Mouse (Mus musculus) large intestine, adult 2 months (tissue): ENCODE results near the gene C1qtnf5. TPM values are rescaled to one million over a fixed set of nuclear protein-coding genes. Genes with fewer than 3 reads are reported as not detected.
"Not testable (repeated sequence)": the region's sequence is repeated elsewhere in the genome, so short reads cannot be mapped to it uniquely, and the experiment has no call there.

Experiments used
- DNase-seq: peaks from one replicate; pipeline ENCODE4 v3.0.0-alpha.2; 2012; ENCODE audit warnings: low read depth, low spot score
- WGBS: fragments of 180-500 bp; shearing (Covaris S2); methylation state at CpG from one replicate; pipeline ENCODE4 v1.1.7; 2018; 5-methylcytosine and 5-hydroxymethylcytosine counted together
- polyA plus RNA-seq: library from polyadenylated mRNA; depleted of rRNA; stranded (reverse); fragments of >200 nt; gene quantifications from 2 replicates; pipeline ENCODE4 v1.2.3, GENCODE M21; 2012

C1qtnf5 gene
- polyA plus RNA-seq, 1 experiment = 5.6 TPM

- DNase-seq = no peak
Observed at GRCm38 (mm10) chr9:44096536-44096935, 10.5 kb upstream of the C1qtnf5 start.

GRCm38 (mm10) chr9:44101490-44101889 is 5.6 kb upstream of the C1qtnf5 start, which contains the start of gene Mfrp:
Gene Mfrp (plus strand): TSS chr9:44101729.
- 87% methylated on average over 9 of the region's 9 CpGs for WGBS
- DNase-seq = no peak

More at GRCm38 (mm10) chr9:44096536-44096935, 10.5 kb upstream of the C1qtnf5 start:
- WGBS = 47% methylated on average over 9 of the region's 9 CpGs

- no peak for DNase-seq
- WGBS = 90% methylated on average over 7 of the region's 7 CpGs
Observed at GRCm38 (mm10) chr9:44104881-44105280, 2.2 kb upstream of the C1qtnf5 start.

DNA sequence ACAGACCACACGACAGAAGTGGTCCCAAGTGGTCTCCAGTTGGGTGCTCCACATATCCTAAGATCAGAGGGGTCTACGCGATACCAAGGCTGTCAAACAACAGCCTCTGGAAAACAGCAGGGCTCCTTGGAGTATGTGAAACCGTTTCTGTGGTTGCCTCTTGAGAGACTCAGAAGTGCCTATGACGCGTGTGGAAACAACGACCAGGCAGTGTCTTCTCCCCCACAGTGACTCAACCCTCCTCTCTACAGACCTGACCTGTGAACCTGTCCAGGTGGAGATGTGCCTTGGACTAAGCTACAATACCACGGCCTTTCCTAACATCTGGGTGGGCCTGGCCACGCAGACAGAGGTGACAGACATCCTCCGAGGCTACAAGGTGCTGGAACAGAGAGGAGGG is 1.3 kb upstream of the C1qtnf5 start:
- no peak for DNase-seq
- 81% methylated on average over 10 of the region's 10 CpGs for WGBS

DNA sequence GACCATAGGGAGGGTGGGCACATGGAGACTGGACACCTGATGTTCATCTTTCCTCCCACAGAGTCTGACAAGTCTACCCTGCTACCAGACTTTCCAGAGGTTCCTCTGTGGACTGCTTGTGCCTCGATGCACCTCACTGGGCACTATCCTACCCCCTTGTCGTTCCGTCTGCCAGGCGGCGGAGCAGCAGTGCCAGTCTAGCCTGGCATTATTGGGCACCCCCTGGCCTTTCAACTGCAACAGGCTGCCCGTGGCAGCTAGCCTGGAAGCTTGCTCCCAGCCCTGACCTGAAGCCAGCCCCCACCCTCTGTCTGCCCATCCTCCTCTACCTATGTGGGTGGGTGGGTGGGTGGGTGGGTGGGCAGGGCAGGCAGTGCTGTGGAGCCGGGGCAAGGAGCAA is 863 bp upstream of the C1qtnf5 start:
- DNase-seq = no peak
- WGBS = 84% methylated on average over 7 of the region's 7 CpGs

GRCm38 (mm10) chr9:44106596-44106995 is 449 bp upstream of the C1qtnf5 start:
- DNase-seq = no peak
- WGBS = 79% methylated on average over 4 of the region's 4 CpGs

DNA sequence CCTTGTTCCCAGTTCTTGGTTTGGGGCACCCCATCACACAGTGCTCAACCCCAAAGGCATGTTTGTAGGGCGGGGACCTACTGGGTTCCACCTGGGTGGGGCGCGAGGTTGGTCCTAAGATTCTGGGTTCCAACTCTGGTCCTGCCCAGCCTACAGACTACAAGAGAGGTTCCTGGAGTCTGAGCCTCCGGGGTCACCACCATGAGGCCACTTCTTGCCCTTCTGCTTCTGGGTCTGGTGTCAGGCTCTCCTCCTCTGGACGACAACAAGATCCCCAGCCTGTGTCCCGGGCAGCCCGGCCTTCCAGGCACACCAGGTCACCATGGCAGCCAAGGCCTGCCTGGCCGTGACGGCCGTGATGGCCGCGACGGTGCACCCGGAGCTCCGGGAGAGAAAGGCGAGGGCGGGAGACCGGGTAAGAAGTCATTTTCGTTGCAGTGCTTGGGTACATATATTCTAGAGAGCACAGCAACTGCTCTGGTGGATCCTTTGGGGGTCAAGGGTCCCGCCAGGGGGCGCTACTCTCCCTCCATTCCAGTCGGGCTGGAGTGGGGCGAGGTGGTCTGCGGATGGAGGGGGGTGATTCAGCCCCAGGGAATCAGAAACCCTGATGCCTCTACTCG is 623 bp downstream of the C1qtnf5 start:
- 58% methylated on average over 25 of the region's 25 CpGs for WGBS
- no peak for DNase-seq

- 80% methylated on average over 31 of the region's 31 CpGs for WGBS
- DNase-seq = no peak
Observed at GRCm38 (mm10) chr9:44108269-44109055, 1.4 kb downstream of the C1qtnf5 start.

DNA sequence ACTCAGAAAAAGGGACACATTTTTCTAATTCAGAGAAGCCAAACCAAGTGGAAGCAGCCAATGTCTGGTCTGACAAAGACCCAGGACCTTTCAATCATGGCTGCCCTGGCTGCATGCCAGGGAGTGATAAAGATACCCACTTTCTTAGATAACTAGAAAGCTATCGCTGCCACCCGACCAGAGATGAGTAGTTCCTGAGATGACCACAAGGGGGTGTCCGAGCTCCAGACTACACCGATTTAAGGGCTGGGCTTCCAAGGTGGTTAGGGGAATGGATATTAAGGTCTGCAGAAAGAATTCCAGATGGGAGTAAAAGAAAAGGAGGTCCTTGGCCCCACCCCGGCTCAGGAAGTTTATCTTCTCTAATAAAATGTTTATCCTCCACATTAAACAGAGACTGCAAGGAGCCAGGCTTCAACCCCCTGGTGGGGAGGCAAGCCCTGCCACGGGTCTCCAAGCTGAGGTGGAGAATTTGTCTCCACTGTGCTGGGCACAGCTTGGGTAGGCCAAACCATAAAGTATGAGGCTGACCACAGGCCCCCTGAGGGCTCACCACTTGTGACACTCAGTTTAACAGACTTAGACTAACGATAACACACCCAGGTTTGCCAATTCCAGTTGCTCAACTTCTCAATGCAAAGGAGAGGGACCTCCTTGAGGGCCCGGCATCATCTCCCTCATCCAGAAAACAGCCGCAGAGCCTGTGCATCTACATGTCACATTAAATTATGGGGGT is 2.5 kb downstream of the C1qtnf5 start:
- 23% methylated on average over 9 of the region's 9 CpGs for WGBS

DNA sequence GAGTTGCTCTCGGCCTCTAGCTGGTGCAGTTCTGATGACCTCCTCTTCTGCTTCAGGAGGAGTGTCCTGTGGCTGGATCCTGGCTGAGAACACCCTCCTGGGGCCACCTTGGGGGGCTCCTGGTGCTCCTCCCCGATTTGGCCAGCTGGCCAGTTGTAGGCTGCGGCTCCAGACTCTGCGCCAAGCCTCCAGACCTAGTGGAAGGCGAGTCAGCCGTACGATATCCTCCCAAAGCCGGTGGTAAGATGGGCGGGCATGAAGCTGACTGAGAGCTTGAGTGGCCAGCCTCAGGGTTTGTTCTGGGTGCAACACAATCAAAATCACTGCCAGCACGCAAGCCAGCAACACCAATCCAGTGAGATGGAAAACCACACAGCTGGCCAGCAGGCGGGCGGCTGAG is 4.9 kb downstream of the C1qtnf5 start:
- 44% methylated on average over 10 of the region's 12 CpGs for WGBS
- not testable (repeated sequence) for DNase-seq

More for the DNA sequence above, 2.5 kb downstream of the C1qtnf5 start:
- DNase-seq = no peak

DNA sequence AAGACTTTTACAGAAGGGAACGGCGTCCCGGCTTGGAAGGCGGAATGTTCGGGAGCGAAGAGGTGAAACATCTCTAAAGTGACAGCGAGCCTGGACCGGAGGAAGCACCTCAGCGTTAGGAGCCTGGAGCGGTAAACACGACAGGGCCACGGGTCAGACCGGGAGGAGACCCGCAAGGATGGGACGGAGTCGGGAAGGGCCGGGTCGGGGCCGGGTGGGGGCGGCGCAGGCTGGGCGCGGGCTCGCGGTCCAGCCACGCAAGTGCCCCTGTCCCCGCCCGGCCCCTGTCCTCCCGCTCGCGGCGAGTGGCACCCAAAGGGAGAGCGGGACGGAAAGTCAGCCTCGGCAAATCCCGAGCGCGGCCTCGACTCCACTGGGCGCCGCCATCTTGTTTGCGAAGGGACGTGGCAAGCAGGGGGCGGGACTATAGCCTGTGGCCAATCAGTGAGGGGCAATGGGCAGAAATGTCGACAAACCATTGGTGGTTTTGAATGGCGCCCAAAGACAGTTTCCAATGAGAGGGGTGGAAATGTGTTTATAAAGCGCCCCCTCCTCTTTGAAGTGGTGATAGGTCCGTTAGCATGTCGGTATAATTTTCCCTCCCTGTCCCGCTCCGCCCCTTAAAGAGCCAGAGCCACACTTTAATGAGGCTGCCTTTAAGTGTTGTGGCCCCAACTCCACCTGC is 6.2 kb downstream of the C1qtnf5 start, which contains the start of the genes Gm49380 and Rnf26:
Gene Gm49380, minus strand, starts transcription at position 396 of the 685 bp plus-strand sequence.
Gene Rnf26, minus strand, starts transcription at position 413 of the 685 bp plus-strand sequence.
- DNase-seq = peak; percentile 95
- WGBS = under 1% methylated on average over 50 of the region's 51 CpGs

DNA sequence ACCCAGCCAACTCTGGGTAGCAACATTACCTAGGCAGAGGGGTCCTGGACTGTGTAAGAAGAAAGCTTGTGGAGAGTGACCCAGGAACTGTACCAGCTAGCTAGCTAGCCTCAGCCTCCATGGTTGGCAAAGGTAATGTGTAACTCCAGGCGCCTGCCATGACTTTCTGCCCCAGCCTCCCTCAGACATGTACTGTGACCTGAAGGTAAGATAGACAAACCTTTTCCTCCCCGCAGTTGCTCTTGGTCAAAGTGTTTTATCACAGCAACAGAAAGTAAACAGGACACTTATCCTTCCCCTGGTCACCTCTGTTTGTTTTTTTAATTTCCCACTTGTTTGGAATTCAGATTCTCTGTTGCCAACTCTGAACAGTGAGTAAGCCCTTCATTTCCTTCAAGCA is 7.4 kb downstream of the C1qtnf5 start:
- DNase-seq = no peak
- whole genome bisulfite sequencing = 56% methylated on average over 2 of the region's 2 CpGs

DNA sequence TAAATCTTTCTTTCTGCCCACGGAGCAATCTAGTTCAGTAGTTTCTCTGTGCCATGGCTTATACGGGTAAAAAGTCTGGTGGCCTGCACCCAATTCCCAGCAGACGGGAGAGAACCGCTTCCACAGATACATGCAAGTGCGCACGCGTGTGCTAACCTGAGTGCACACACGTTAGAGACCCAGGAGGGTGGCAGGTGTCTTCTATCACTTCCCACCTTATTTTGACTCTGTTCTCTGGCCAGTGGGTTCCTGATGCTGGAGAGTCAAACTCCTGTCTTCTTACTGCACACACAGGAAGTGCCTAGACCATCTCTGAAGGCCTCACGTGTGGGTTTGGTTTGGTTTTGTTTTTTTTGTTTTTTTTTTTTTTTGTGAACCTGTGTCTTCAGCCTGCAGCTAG is 8.6 kb downstream of the C1qtnf5 start:
- DNase-seq = no peak
- 89% methylated on average over 9 of the region's 9 CpGs for WGBS

GRCm38 (mm10) chr9:44116182-44116581 is 9.1 kb downstream of the C1qtnf5 start:
- 96% methylated on average over 4 of the region's 4 CpGs for WGBS
- DNase-seq = no peak

DNA sequence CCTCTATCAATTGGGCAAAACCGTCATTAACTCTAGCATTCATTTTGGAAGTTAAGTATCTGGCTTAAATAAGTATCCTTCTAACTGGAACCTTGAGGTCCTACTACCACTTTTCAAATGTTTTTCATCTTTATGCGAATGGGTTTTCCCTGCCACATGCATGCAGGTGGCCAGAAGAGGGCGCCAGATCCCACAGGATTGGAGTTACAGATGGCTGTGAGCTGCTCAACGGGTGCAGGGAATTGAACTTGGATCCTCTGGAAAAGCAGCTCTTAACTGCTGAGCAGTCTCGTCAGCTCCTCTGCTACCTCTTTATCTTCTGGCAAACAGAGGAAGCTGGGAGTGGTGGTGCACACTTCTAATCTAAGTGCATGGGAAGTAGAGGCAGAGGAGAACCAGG is 12.0 kb downstream of the C1qtnf5 start:
- no peak for DNase-seq
- WGBS = 62% methylated on average over 5 of the region's 5 CpGs

- WGBS = 73% methylated on average over 8 of the region's 8 CpGs
- no peak for DNase-seq
Observed at GRCm38 (mm10) chr9:44119948-44120465, 13.0 kb downstream of the C1qtnf5 start.

GRCm38 (mm10) chr9:44124317-44124716 is 17.3 kb downstream of the C1qtnf5 start:
- 56% methylated on average over 6 of the region's 6 CpGs for WGBS

DNA sequence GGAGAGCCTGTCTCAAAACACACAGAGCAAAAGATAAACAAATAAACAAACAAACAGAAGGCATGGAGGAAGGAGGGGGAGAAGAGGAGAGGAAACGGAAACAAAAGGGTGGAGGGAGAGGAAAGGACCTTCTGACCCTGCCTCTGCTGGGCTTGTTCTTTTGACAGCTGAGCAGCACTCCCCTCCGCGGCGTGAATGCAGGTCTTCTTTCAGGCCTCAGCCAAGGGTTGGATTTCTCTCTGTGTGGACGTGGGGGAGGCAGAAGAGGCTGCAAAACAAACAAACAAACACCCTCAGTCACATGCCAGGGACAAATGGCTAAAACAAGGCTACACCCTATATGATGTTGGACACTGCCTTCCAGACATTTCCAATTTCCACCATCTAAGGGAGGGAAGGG is 18.0 kb downstream of the C1qtnf5 start:
- DNase-seq = no peak

More at GRCm38 (mm10) chr9:44124317-44124716, 17.3 kb downstream of the C1qtnf5 start:
- no peak for DNase-seq

More for the DNA sequence above, 18.0 kb downstream of the C1qtnf5 start:
- WGBS = 83% methylated on average over 5 of the region's 5 CpGs
